Mouse (Mus musculus): ENCODE results near the gene Lmf1. TPM values are rescaled to one million over a fixed set of nuclear protein-coding genes. Genes with fewer than 3 reads are reported as not detected.

Gene Lmf1
- polyA plus RNA-seq, 1 experiment, result 10.9 TPM

- no peaks in the 10 kb centered on the region for H3K27me3 ChIP-seq (ENCODE audit: control insufficient read depth, insufficient read depth, low read length)
- TF ChIP-seq POLR2A (IDR thresholded peaks at IDR 0.05; ENCODE audit: low read depth, low read length) (no peak), CTCF (IDR thresholded peaks at IDR 0.05; ENCODE audit: extremely low read depth, insufficient read length, insufficient replicate concordance, low read depth, low read length) (no peak)
- no peak overlapping the region for H3K4me3 ChIP-seq (ENCODE audit: low read depth, low read length)
- no peaks in the 10 kb centered on the region for H3K4me1 ChIP-seq (ENCODE audit: control insufficient read depth, insufficient read depth, insufficient read length, low read length)
- H3K27ac ChIP-seq (ENCODE audit: insufficient read depth, low read depth, low read length), result no peak overlapping the region
- H3K36me3 ChIP-seq (ENCODE audit: control insufficient read depth, insufficient read depth, low read length), result no peaks in the 10 kb centered on the region
- WGBS, result 29% methylated on average over 5 of the region's 5 CpGs
Observed at GRCm38 (mm10) chr17:25604234-25604633, 25.3 kb downstream of the Lmf1 start.

- Histone ChIP-seq H3K4me3 (ENCODE audit: low read depth, low read length) (no peak overlapping the region), H3K27me3 (ENCODE audit: control insufficient read depth, insufficient read depth, low read length) (no peaks in the 10 kb centered on the region), H3K4me1 (ENCODE audit: control insufficient read depth, insufficient read depth, insufficient read length, low read length) (no peaks in the 10 kb centered on the region), H3K36me3 (ENCODE audit: control insufficient read depth, insufficient read depth, low read length) (no peaks in the 10 kb centered on the region), H3K27ac (ENCODE audit: insufficient read depth, low read depth, low read length) (no peak overlapping the region)
- TF ChIP-seq CTCF (IDR thresholded peaks at IDR 0.05; ENCODE audit: extremely low read depth, insufficient read length, insufficient replicate concordance, low read depth, low read length) (no peak), POLR2A (IDR thresholded peaks at IDR 0.05; ENCODE audit: low read depth, low read length) (no peak)
- 85% methylated on average over 11 of the region's 11 CpGs for WGBS
Observed at GRCm38 (mm10) chr17:25608137-25608785, 29.4 kb downstream of the Lmf1 start.

GRCm38 (mm10) chr17:25608821-25609505 is 30.1 kb downstream of the Lmf1 start:
- WGBS, result 77% methylated on average over 10 of the region's 10 CpGs
- no peak for TF ChIP-seq POLR2A (IDR thresholded peaks at IDR 0.05; ENCODE audit: low read depth, low read length)
- TF ChIP-seq CTCF (IDR thresholded peaks at IDR 0.05; ENCODE audit: extremely low read depth, insufficient read length, insufficient replicate concordance, low read depth, low read length), result no peak
- H3K27me3 ChIP-seq (ENCODE audit: control insufficient read depth, insufficient read depth, low read length), result no peaks in the 10 kb centered on the region
- no peaks in the 10 kb centered on the region for H3K4me1 ChIP-seq (ENCODE audit: control insufficient read depth, insufficient read depth, insufficient read length, low read length)
- H3K4me3 ChIP-seq (ENCODE audit: low read depth, low read length), result no peak overlapping the region
- H3K36me3 ChIP-seq (ENCODE audit: control insufficient read depth, insufficient read depth, low read length), result no peaks in the 10 kb centered on the region
- H3K27ac ChIP-seq (ENCODE audit: insufficient read depth, low read depth, low read length), result no peak overlapping the region

- Histone ChIP-seq H3K36me3 (ENCODE audit: control insufficient read depth, insufficient read depth, low read length) (no peaks in the 10 kb centered on the region), H3K4me1 (ENCODE audit: control insufficient read depth, insufficient read depth, insufficient read length, low read length) (no peaks in the 10 kb centered on the region), H3K4me3 (ENCODE audit: low read depth, low read length) (no peak overlapping the region), H3K27ac (ENCODE audit: insufficient read depth, low read depth, low read length) (no peak overlapping the region), H3K27me3 (ENCODE audit: control insufficient read depth, insufficient read depth, low read length) (no peaks in the 10 kb centered on the region)
- WGBS, result 94% methylated on average over 3 of the region's 3 CpGs
- TF ChIP-seq POLR2A (IDR thresholded peaks at IDR 0.05; ENCODE audit: low read depth, low read length), result no peak
- TF ChIP-seq CTCF (IDR thresholded peaks at IDR 0.05; ENCODE audit: extremely low read depth, insufficient read length, insufficient replicate concordance, low read depth, low read length), result no peak
Observed at GRCm38 (mm10) chr17:25609506-25609828, 30.6 kb downstream of the Lmf1 start.

GRCm38 (mm10) chr17:25610151-25610550 is 31.3 kb downstream of the Lmf1 start:
- Histone ChIP-seq H3K36me3 (ENCODE audit: control insufficient read depth, insufficient read depth, low read length) (no peaks in the 10 kb centered on the region), H3K4me1 (ENCODE audit: control insufficient read depth, insufficient read depth, insufficient read length, low read length) (no peaks in the 10 kb centered on the region), H3K27ac (ENCODE audit: insufficient read depth, low read depth, low read length) (no peak overlapping the region), H3K27me3 (ENCODE audit: control insufficient read depth, insufficient read depth, low read length) (no peaks in the 10 kb centered on the region), H3K4me3 (ENCODE audit: low read depth, low read length) (no peak overlapping the region)
- TF ChIP-seq POLR2A (IDR thresholded peaks at IDR 0.05; ENCODE audit: low read depth, low read length) (no peak), CTCF (IDR thresholded peaks at IDR 0.05; ENCODE audit: extremely low read depth, insufficient read length, insufficient replicate concordance, low read depth, low read length) (no peak)
- WGBS, result 56% methylated on average over 9 of the region's 9 CpGs

- Histone ChIP-seq H3K27me3 (ENCODE audit: control insufficient read depth, insufficient read depth, low read length) (no peaks in the 10 kb centered on the region), H3K4me1 (ENCODE audit: control insufficient read depth, insufficient read depth, insufficient read length, low read length) (no peaks in the 10 kb centered on the region), H3K4me3 (ENCODE audit: low read depth, low read length) (no peak overlapping the region), H3K27ac (ENCODE audit: insufficient read depth, low read depth, low read length) (no peak overlapping the region), H3K36me3 (ENCODE audit: control insufficient read depth, insufficient read depth, low read length) (no peaks in the 10 kb centered on the region)
- WGBS, result 79% methylated on average over 9 of the region's 9 CpGs
- TF ChIP-seq CTCF (IDR thresholded peaks at IDR 0.05; ENCODE audit: extremely low read depth, insufficient read length, insufficient replicate concordance, low read depth, low read length), result no peak
Observed at GRCm38 (mm10) chr17:25612537-25612936, 33.7 kb downstream of the Lmf1 start.

- Histone ChIP-seq H3K27ac (ENCODE audit: insufficient read depth, low read depth, low read length) (no peak overlapping the region), H3K36me3 (ENCODE audit: control insufficient read depth, insufficient read depth, low read length) (no peaks in the 10 kb centered on the region), H3K27me3 (ENCODE audit: control insufficient read depth, insufficient read depth, low read length) (no peaks in the 10 kb centered on the region), H3K4me1 (ENCODE audit: control insufficient read depth, insufficient read depth, insufficient read length, low read length) (no peaks in the 10 kb centered on the region), H3K4me3 (ENCODE audit: low read depth, low read length) (no peak overlapping the region)
- TF ChIP-seq POLR2A (IDR thresholded peaks at IDR 0.05; ENCODE audit: low read depth, low read length) (no peak), CTCF (IDR thresholded peaks at IDR 0.05; ENCODE audit: extremely low read depth, insufficient read length, insufficient replicate concordance, low read depth, low read length) (no peak)
- WGBS, result 96% methylated on average over 6 of the region's 6 CpGs
Observed at GRCm38 (mm10) chr17:25613323-25613722, 34.4 kb downstream of the Lmf1 start.
